Mouse (Mus musculus): Measurements from ENCODE around the gene Cd164. TPM values are rescaled to one million over a fixed set of nuclear protein-coding genes. Genes with fewer than 3 reads are reported as not detected.

Gene Cd164
- polyA plus RNA-seq, 1 experiment from 2014 or later = 65.0 TPM

DNA sequence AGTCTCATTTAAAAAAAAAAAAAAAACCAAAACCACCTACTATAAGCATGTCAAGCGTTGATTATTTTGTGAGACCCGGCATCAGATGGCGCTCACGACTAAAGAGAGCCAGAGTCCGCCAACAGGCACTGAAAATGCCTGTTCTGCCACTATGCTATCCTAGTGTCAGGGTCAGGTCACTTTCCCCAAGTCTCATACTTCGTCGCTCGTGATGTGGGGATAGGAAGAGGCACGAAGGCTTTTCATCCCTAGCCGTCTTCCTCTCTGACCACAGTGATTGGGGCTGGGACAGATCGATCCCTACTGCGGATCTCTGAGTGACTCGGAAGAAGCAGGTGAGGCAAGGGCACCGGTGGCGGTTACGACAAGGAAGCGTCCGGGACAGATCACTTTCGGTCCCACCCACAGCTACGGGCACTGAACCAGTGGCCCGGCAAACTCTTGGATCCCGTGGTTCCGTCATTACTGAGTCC lies 670 bp upstream of the Cd164 start:
- peak; percentile 67 for ATAC-seq (ENCODE audit: low read depth)
- no peaks in the 10 kb centered on the region for H3K27me3 ChIP-seq (ENCODE audit: control insufficient read depth, insufficient read depth, low read depth, low read length)
- H3K9me3 ChIP-seq (replicated peaks; ENCODE audit: control insufficient read depth, low read length) = no peaks in the 10 kb centered on the region
- peak overlapping the region; percentile 94 for H3K4me2 ChIP-seq (ENCODE audit: low read depth, low read length)
- peak overlapping the region; percentile 83 for H3K4me3 ChIP-seq (ENCODE audit: low read depth, low read length)
- under 1% methylated on average over 23 of the region's 23 CpGs for WGBS (ENCODE audit: insufficient replicate concordance)
- H3K9ac ChIP-seq (ENCODE audit: low read depth, low read length) = peak overlapping the region; percentile 86
- no peaks in the 10 kb centered on the region; the same call in 1 of the 2 replicates for H3K36me3 ChIP-seq (ENCODE audit: control insufficient read depth, insufficient read depth)
- H3K27ac ChIP-seq (ENCODE audit: low read length) = peak overlapping the region; percentile 83
- peaks cover 17% of the 10 kb centered on the region for H3K4me1 ChIP-seq (ENCODE audit: control insufficient read depth, low read depth, low read length)

DNA sequence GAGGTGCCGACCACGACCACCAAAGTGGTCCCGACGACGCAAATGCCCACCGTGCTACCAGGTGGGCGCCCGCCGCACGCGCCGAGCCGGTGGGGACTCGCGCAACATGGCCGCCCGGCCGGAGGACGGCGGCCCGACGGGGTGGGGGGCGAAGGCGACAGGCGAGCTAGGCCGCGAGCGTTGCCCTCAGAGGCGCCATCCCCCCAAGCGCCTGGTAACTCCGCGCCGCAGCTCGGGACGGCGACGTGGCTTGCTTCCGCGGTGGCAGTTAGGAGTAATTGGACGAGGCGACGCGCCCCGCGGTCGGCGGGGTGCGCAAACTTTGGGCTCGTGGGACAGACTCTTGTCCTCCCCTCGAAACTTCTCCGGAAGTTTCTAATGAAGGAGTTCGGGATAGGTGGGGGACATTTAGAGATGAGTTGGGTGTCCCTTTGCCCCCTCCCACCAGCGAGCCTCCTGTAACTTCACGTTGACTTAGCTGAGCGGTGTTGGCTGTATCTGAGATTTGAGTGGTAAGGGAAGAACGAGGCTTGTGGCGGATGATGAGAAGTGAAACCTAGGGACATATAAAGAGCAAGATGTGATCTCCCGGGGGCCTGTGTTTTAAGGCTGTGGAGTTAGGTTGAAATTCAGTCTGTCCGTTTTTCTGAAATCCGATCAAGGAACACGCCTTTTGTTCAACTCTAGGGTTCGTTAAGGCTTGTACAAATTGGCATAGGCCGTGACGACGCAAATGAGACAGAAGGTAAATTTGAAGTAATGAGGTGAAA lies 611 bp downstream of the Cd164 start:
- Histone ChIP-seq H3K27me3 (ENCODE audit: control insufficient read depth, insufficient read depth, low read depth, low read length) (no peaks in the 10 kb centered on the region), H3K9ac (ENCODE audit: low read depth, low read length) (peak overlapping the region; percentile 86), H3K27ac (ENCODE audit: low read length) (peak overlapping the region; percentile 83), H3K9me3 (replicated peaks; ENCODE audit: control insufficient read depth, low read length) (no peaks in the 10 kb centered on the region), H3K4me3 (ENCODE audit: low read depth, low read length) (peak overlapping the region; percentile 83), H3K4me1 (ENCODE audit: control insufficient read depth, low read depth, low read length) (peaks cover 20% of the 10 kb centered on the region), H3K36me3 (ENCODE audit: control insufficient read depth, insufficient read depth) (no peaks in the 10 kb centered on the region; the same call in 1 of the 2 replicates), H3K4me2 (ENCODE audit: low read depth, low read length) (peak overlapping the region; percentile 94)
- under 1% methylated on average over 65 of the region's 65 CpGs for WGBS (ENCODE audit: insufficient replicate concordance)
- ATAC-seq (ENCODE audit: low read depth) = peak; percentile 23

DNA sequence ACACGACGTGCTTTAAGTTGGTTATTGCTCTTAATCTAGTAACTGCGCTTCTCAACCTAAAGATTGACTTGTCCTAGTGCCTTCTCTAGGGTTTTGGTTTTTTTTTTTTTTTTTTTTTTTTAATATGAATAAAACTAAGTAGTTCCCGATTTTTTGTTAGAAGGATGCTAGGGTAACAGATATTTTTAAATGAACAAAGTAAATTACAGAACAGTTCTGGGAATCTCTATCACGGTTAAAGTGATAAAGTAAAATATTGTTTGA lies 1.1 kb downstream of the Cd164 start:
- Histone ChIP-seq H3K4me1 (ENCODE audit: control insufficient read depth, low read depth, low read length) (peaks cover 20% of the 10 kb centered on the region), H3K9ac (ENCODE audit: low read depth, low read length) (peak overlapping the region; percentile 86), H3K9me3 (replicated peaks; ENCODE audit: control insufficient read depth, low read length) (no peaks in the 10 kb centered on the region), H3K36me3 (ENCODE audit: control insufficient read depth, insufficient read depth) (no peaks in the 10 kb centered on the region; the same call in 1 of the 2 replicates), H3K27me3 (ENCODE audit: control insufficient read depth, insufficient read depth, low read depth, low read length) (no peaks in the 10 kb centered on the region), H3K27ac (ENCODE audit: low read length) (peak overlapping the region; percentile 83; the same call in 1 of the 2 replicates), H3K4me2 (ENCODE audit: low read depth, low read length) (peak overlapping the region; percentile 94), H3K4me3 (ENCODE audit: low read depth, low read length) (peak overlapping the region; percentile 83)
- no peak for ATAC-seq (ENCODE audit: low read depth)
- 3% methylated on average over 5 of the region's 5 CpGs for WGBS (ENCODE audit: insufficient replicate concordance)

DNA sequence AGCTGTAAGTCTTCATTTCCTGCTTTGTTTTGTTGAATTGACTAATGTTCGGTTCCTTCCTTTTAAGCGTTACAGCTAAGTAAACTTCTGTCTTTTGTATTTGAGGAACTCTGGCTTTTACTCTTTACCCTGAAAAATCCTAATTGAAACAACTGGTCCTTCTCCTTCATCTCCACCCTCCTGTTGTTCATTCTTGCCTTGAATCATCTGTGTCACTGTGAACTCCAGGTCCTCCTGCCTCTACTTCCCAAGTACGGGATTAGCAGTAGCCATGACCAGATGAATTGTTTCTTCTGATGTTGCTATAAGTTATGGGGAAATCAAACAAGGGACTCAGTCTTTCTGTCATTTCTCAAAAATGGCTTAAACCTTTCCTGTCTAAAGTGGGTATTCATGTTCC lies 4.2 kb downstream of the Cd164 start:
- Histone ChIP-seq H3K27ac (ENCODE audit: low read length) (peak overlapping the region; percentile 42; the same call in 1 of the 2 replicates), H3K9me3 (replicated peaks; ENCODE audit: control insufficient read depth, low read length) (no peaks in the 10 kb centered on the region), H3K4me2 (ENCODE audit: low read depth, low read length) (no peak overlapping the region), H3K4me3 (ENCODE audit: low read depth, low read length) (no peak overlapping the region), H3K9ac (ENCODE audit: low read depth, low read length) (no peak overlapping the region), H3K27me3 (ENCODE audit: control insufficient read depth, insufficient read depth, low read depth, low read length) (no peaks in the 10 kb centered on the region), H3K4me1 (ENCODE audit: control insufficient read depth, low read depth, low read length) (peaks cover 16% of the 10 kb centered on the region), H3K36me3 (ENCODE audit: control insufficient read depth, insufficient read depth) (peaks cover 3% of the 10 kb centered on the region)
- WGBS (ENCODE audit: insufficient replicate concordance) = 58% methylated on average over 3 of the region's 3 CpGs
- ATAC-seq (ENCODE audit: low read depth) = no peak

DNA sequence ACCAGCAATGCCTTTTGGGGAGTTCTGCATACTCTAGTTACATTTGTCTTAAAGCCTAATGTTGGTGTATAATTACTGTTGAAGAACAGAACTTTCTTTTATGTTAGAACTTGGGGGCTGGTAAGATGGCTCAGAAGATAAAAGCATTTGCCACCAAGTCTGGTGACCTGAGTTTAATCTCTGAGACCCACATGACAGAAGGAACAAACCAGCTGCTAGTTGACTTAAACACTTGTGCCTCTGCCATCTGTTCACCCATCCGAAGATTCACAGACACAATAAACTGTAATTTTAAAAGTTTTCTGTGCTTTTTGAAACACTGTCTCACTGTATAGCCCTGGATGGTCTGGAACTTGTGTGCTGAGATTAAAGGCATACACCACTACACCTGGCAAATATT lies 6.5 kb downstream of the Cd164 start:
- H3K27ac ChIP-seq (ENCODE audit: low read length) = no peak overlapping the region
- no peaks in the 10 kb centered on the region for H3K9me3 ChIP-seq (replicated peaks; ENCODE audit: control insufficient read depth, low read length)
- H3K9ac ChIP-seq (ENCODE audit: low read depth, low read length) = no peak overlapping the region
- no peak for ATAC-seq (ENCODE audit: low read depth)
- H3K36me3 ChIP-seq (ENCODE audit: control insufficient read depth, insufficient read depth) = peaks cover 11% of the 10 kb centered on the region
- H3K4me1 ChIP-seq (ENCODE audit: control insufficient read depth, low read depth, low read length) = peaks cover 15% of the 10 kb centered on the region
- 46% methylated on average over 1 of the region's 1 CpGs for WGBS (ENCODE audit: insufficient replicate concordance)
- H3K4me3 ChIP-seq (ENCODE audit: low read depth, low read length) = no peak overlapping the region
- H3K4me2 ChIP-seq (ENCODE audit: low read depth, low read length) = no peak overlapping the region
- no peaks in the 10 kb centered on the region for H3K27me3 ChIP-seq (ENCODE audit: control insufficient read depth, insufficient read depth, low read depth, low read length)

DNA sequence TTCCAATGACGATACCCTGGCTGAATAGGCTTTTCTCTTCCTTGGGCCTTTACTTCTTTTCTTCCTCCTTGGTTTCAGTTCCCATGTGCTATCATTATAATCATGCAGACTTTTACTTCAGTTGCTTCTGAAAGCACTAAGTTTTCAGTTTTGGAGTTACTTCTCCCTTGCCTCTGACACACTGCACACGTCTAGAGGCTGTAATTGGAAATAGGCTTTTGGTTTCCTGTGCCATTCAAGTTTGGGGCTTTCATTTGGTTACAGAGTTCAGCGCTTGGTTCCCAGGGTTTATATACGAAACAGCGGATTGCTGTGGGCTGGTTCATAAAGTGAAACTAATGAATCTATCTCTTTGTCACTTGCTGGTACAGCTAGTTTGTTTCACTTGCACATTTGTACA lies 10.8 kb downstream of the Cd164 start:
- ATAC-seq (ENCODE audit: low read depth) = no peak
- no peaks in the 10 kb centered on the region for H3K4me1 ChIP-seq (ENCODE audit: control insufficient read depth, low read depth, low read length)
- H3K27me3 ChIP-seq (ENCODE audit: control insufficient read depth, insufficient read depth, low read depth, low read length) = no peaks in the 10 kb centered on the region
- no peak overlapping the region for H3K4me2 ChIP-seq (ENCODE audit: low read depth, low read length)
- H3K36me3 ChIP-seq (ENCODE audit: control insufficient read depth, insufficient read depth) = peaks cover 14% of the 10 kb centered on the region
- H3K9ac ChIP-seq (ENCODE audit: low read depth, low read length) = no peak overlapping the region
- WGBS (ENCODE audit: insufficient replicate concordance) = 71% methylated on average over 5 of the region's 5 CpGs
- H3K27ac ChIP-seq (ENCODE audit: low read length) = no peak overlapping the region
- H3K4me3 ChIP-seq (ENCODE audit: low read depth, low read length) = no peak overlapping the region
- H3K9me3 ChIP-seq (replicated peaks; ENCODE audit: control insufficient read depth, low read length) = no peaks in the 10 kb centered on the region

DNA sequence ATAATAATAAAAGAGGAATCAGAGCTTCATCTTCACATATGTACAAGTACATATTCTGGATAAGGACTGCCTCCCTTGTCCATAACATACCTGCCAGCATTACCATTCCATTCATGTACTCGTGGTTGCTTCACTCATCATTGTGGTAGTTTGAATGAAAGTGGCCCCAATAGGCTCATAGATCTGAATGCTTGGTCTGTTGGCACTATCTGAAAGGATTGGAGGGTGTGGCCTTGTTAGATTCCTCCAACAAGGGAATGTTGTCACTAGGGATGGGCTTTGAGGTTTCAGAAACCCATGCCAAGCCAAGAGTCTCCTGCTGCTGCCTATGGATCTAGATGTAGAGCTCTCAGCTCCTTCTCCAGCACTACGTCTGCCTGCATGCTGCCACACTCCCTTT lies 16.8 kb downstream of the Cd164 start:
- Histone ChIP-seq H3K36me3 (ENCODE audit: control insufficient read depth, insufficient read depth) (0 out of 2 replicates have a peak, but pooled peaks cover 4% of the 10 kb centered on the region), H3K27ac (ENCODE audit: low read length) (no peak overlapping the region), H3K4me3 (ENCODE audit: low read depth, low read length) (no peak overlapping the region), H3K9me3 (replicated peaks; ENCODE audit: control insufficient read depth, low read length) (no peaks in the 10 kb centered on the region), H3K4me2 (ENCODE audit: low read depth, low read length) (no peak overlapping the region), H3K9ac (ENCODE audit: low read depth, low read length) (no peak overlapping the region), H3K4me1 (ENCODE audit: control insufficient read depth, low read depth, low read length) (no peaks in the 10 kb centered on the region), H3K27me3 (ENCODE audit: control insufficient read depth, insufficient read depth, low read depth, low read length) (no peaks in the 10 kb centered on the region)
- WGBS (ENCODE audit: insufficient replicate concordance) = 71% methylated on average over 2 of the region's 2 CpGs
- ATAC-seq (ENCODE audit: low read depth) = no peak

DNA sequence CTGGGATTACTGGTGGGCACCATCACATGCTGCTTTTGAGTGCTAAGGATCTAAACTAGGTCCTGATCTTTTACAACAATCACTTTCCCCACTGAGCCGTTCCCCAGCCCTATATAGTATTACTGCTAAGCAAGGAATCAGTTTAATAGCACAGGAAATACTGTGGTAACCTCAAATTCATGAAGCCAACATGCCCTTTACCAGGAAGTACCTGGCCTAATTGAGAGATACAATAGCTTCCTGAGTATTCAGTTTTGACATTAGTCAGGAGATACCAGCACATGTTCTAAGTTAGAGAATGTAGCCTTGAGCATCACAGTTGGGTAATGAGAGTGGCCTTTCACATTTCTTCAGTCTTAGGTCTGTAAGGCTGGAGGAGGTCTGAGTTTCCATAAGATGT lies 17.5 kb downstream of the Cd164 start:
- ATAC-seq (ENCODE audit: low read depth) = no peak
- no peak overlapping the region for H3K4me3 ChIP-seq (ENCODE audit: low read depth, low read length)
- WGBS (ENCODE audit: insufficient replicate concordance) = 52% methylated on average over 1 of the region's 1 CpGs

DNA sequence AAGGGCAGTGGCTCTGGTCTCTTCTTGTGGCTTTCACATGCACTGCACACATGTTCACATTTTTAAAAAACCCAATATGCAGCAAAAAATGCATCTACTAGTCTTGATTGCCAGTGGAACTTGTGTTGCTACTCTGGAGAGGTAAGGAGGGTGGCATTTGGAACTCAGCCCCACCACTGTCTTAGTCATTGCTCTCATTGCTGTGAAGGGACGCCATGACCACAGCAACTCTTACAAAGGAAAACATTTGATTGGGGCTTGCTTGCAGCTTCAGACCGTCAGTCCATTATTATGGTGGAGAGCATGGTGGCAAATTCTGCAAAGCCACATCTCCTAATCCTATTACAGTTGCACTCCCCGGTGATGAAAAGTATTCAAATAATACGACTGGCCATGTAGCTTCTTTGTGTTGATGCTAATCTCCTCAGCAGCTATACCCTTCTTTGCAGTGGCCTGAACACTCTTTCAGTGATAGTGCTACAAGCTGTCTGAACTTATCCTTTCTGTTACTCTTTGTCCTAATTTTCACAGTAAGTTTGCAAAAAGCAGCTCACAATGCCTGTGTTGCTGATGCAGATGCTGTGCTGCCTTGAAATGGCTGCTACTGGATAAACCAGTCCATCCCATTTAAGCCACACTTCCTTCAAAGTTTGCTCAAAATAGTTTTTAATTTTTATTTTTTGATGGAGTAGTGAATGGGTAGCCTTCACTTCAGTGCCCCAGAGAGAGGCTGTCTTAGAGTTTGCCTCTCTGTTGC lies 18.2 kb downstream of the Cd164 start:
- Histone ChIP-seq H3K4me1 (ENCODE audit: control insufficient read depth, low read depth, low read length) (no peaks in the 10 kb centered on the region), H3K27ac (ENCODE audit: low read length) (no peak overlapping the region), H3K27me3 (ENCODE audit: control insufficient read depth, insufficient read depth, low read depth, low read length) (no peaks in the 10 kb centered on the region), H3K9me3 (replicated peaks; ENCODE audit: control insufficient read depth, low read length) (no peaks in the 10 kb centered on the region), H3K9ac (ENCODE audit: low read depth, low read length) (no peak overlapping the region), H3K4me2 (ENCODE audit: low read depth, low read length) (no peak overlapping the region), H3K4me3 (ENCODE audit: low read depth, low read length) (no peak overlapping the region), H3K36me3 (ENCODE audit: control insufficient read depth, insufficient read depth) (0 out of 2 replicates have a peak, but pooled peaks cover 2% of the 10 kb centered on the region)
- 84% methylated on average over 4 of the region's 4 CpGs for WGBS (ENCODE audit: insufficient replicate concordance)
- no peak for ATAC-seq (ENCODE audit: low read depth)

More for the DNA sequence above, 17.5 kb downstream of the Cd164 start:
- no peaks in the 10 kb centered on the region for H3K9me3 ChIP-seq (replicated peaks; ENCODE audit: control insufficient read depth, low read length)
- H3K9ac ChIP-seq (ENCODE audit: low read depth, low read length) = no peak overlapping the region
- H3K4me2 ChIP-seq (ENCODE audit: low read depth, low read length) = no peak overlapping the region
- 0 out of 2 replicates have a peak, but pooled peaks cover 4% of the 10 kb centered on the region for H3K36me3 ChIP-seq (ENCODE audit: control insufficient read depth, insufficient read depth)
- H3K27me3 ChIP-seq (ENCODE audit: control insufficient read depth, insufficient read depth, low read depth, low read length) = no peaks in the 10 kb centered on the region
- H3K4me1 ChIP-seq (ENCODE audit: control insufficient read depth, low read depth, low read length) = no peaks in the 10 kb centered on the region
- H3K27ac ChIP-seq (ENCODE audit: low read length) = no peak overlapping the region

Data from liver, embryonic 16.5 days (tissue).